ENCODE assay signal across 21 mouse cellular contexts in the genomic region with DNA sequence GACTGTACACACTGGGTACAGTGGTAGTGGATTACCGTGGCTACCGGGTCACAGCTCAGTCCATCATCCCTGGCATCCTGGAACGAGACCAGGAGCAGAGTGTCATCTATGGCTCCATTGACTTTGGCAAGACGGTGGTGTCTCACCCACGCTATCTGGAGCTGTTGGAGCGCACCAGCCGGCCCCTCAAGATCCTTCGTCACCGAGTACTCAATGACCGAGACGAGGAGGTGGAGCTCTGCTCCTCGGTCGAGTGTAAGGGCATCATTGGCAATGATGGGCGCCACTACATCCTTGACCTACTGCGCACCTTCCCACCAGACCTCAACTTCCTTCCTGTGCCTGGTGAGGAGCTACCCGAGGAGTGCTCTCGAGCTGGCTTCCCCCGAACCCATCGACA. TPM values are rescaled to one million over a fixed set of nuclear protein-coding genes. Genes with fewer than 3 reads are reported as not detected.
"Had no signal": no experiment of that assay in that cellular context is flagged by ENCODE, and none has a peak within 500 bp of the region (broad histone marks: within the 10 kb centered on the region; RNA-seq: fewer than 3 reads in every experiment).

No protein-coding gene starts in this region.

- H3K9ac ChIP-seq: hindbrain, embryonic 12.5 days; hindbrain, embryonic 14.5 days; intestine, embryonic 15.5 days; limb, embryonic 12.5 days had no signal

- H3K9me3 ChIP-seq: hindbrain, embryonic 12.5 days; intestine, embryonic 15.5 days; limb, embryonic 10.5 days had no signal

- H3K4me3 ChIP-seq: gastrocnemius, adult 2 months; heart, adult 2 months; hindbrain, embryonic 10.5 days; hindbrain, embryonic 12.5 days; intestine, embryonic 15.5 days; layer of hippocampus, adult 2 months; left cerebral cortex, adult 2 months; limb, embryonic 10.5 days; limb, embryonic 12.5 days had no signal

- H3K4me2 ChIP-seq: hindbrain, embryonic 12.5 days; hindbrain, embryonic 14.5 days; intestine, embryonic 15.5 days; limb, embryonic 12.5 days had no signal

- H3K4me1 ChIP-seq: hindbrain, embryonic 10.5 days; hindbrain, embryonic 12.5 days; intestine, embryonic 15.5 days; limb, embryonic 10.5 days; limb, embryonic 12.5 days had no signal

- ATAC-seq: hindbrain, embryonic 16.5 days; inflammation-experienced regulatory T-cells, adult 6 months; intestine, embryonic 15.5 days; intestine, postnatal 0 days had no signal

- DNase-seq: gastrocnemius, adult 2 months; gastrocnemius, postnatal 10 days; gastrocnemius, postnatal 25 days; heart, postnatal 10 days; heart, postnatal 4 days; kidney, adult 18-20 months; kidney, adult 8-10 months; kidney, postnatal 10 days; kidney, postnatal 4 days had no signal

- H3K27ac ChIP-seq: gastrocnemius, adult 2 months; heart, adult 2 months; hindbrain, embryonic 10.5 days; hindbrain, embryonic 12.5 days; hindbrain, embryonic 14.5 days; intestine, embryonic 15.5 days; layer of hippocampus, adult 2 months; left cerebral cortex, adult 2 months; limb, embryonic 10.5 days; limb, embryonic 12.5 days had no signal

- H3K27me3 ChIP-seq: hindbrain, embryonic 12.5 days; intestine, embryonic 15.5 days; limb, embryonic 12.5 days had no signal

RNA-seq across cellular contexts. Expression of a gene that starts 42.2 kb away (rescaled TPM):
- polyA plus RNA-seq: inflammation-experienced regulatory T-cells, adult 6 months had no signal
